In the genomic region with DNA sequence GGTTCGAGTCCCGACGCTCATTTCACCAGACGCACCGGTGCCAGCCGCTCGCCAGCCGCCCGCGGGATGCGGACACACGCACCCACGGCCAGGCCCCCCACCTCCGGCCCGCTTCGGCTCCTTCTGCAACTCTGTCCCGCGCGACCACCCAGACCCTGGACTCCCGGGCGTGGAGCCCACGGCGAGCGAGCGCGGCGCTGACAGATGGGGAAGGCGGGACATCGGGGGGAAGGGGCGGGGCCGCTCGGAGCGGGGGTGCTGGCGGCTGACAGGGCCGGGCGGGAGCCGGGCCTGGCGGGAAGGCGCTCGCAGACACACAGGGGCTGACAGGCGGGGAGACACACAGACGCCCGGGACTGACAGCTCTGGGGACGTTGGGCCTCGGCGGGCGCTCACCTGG, we compare ENCODE assay signal across 8 mouse cellular contexts. TPM values are rescaled to one million over a fixed set of nuclear protein-coding genes. Genes with fewer than 3 reads are reported as not detected.
DNase-seq lines count a peak whose midpoint lies in the region; ATAC-seq and TF ChIP-seq lines count a peak whose summit lies in the region.

No protein-coding gene starts in this region.

- no peaks in the 10 kb centered on the region; the same call in 1 of the 2 replicates for H3K4me1 ChIP-seq in bone marrow, adult 2 months (ENCODE audit: control insufficient read depth, insufficient read depth, low read length)
- peaks cover 20% of the 10 kb centered on the region for H3K4me1 ChIP-seq in erythroblast, embryonic 14.5 days (ENCODE audit: control insufficient read depth)
- H3K4me1 ChIP-seq in heart, embryonic 15.5 days (replicated peaks): peaks cover 10% of the 10 kb centered on the region
- peaks cover 17% of the 10 kb centered on the region for H3K4me1 ChIP-seq in liver, embryonic 15.5 days (replicated peaks)
- peaks cover 6% of the 10 kb centered on the region for H3K4me1 ChIP-seq in neural tube, embryonic 12.5 days
- H3K4me1 ChIP-seq in stomach, postnatal 0 days (replicated peaks; ENCODE audit: control insufficient read depth, insufficient read depth): no peaks in the 10 kb centered on the region

- peak overlapping the region; percentile 87 for H3K4me2 ChIP-seq in heart, embryonic 15.5 days
- H3K4me2 ChIP-seq in liver, embryonic 15.5 days: peak overlapping the region; percentile 98
- H3K4me2 ChIP-seq in neural tube, embryonic 12.5 days (replicated peaks): peak overlapping the region; percentile 81
- peak overlapping the region; percentile 81 for H3K4me2 ChIP-seq in stomach, postnatal 0 days (replicated peaks; ENCODE audit: low read depth)

- H3K36me3 ChIP-seq in erythroblast, embryonic 14.5 days (ENCODE audit: control insufficient read depth): no peaks in the 10 kb centered on the region
- H3K36me3 ChIP-seq in heart, embryonic 15.5 days: no peaks in the 10 kb centered on the region
- H3K36me3 ChIP-seq in liver, embryonic 15.5 days (replicated peaks): no peaks in the 10 kb centered on the region
- no peaks in the 10 kb centered on the region for H3K36me3 ChIP-seq in neural tube, embryonic 12.5 days
- H3K36me3 ChIP-seq in stomach, postnatal 0 days (ENCODE audit: control insufficient read depth, insufficient read depth, low read length): no peaks in the 10 kb centered on the region

- TF ChIP-seq EP300 in stomach, postnatal 0 days (optimal IDR thresholded peaks at IDR 0.05): no peak

- H3K27ac ChIP-seq in bone marrow, adult 2 months (ENCODE audit: control insufficient read depth, insufficient read depth, low read depth, low read length, poor library complexity): peak overlapping the region; percentile 86
- H3K27ac ChIP-seq in heart, embryonic 15.5 days: peak overlapping the region; percentile 99
- H3K27ac ChIP-seq in liver, embryonic 15.5 days (replicated peaks): peak overlapping the region; percentile 91
- peak overlapping the region; percentile 90 for H3K27ac ChIP-seq in neural tube, embryonic 12.5 days
- peak overlapping the region; percentile 97 for H3K27ac ChIP-seq in stomach, postnatal 0 days (replicated peaks)

- H3K4me3 ChIP-seq in bone marrow, adult 2 months (replicated peaks; ENCODE audit: control insufficient read depth, low read depth, low read length): peak overlapping the region; percentile 80
- H3K4me3 ChIP-seq in erythroblast, embryonic 14.5 days (replicated peaks): peak overlapping the region; percentile 80
- H3K4me3 ChIP-seq in heart, embryonic 15.5 days: peak overlapping the region; percentile 99
- H3K4me3 ChIP-seq in liver, embryonic 15.5 days (replicated peaks): peak overlapping the region; percentile 86
- peak overlapping the region; percentile 68 for H3K4me3 ChIP-seq in neural tube, embryonic 12.5 days
- peak overlapping the region; percentile 92 for H3K4me3 ChIP-seq in stomach, postnatal 0 days (ENCODE audit: low read depth, low read length)

- no peak for TF ChIP-seq CTCF in bone marrow, adult 2 months (IDR thresholded peaks at IDR 0.05; ENCODE audit: control insufficient read depth, insufficient read depth, low read length)
- no peak for TF ChIP-seq CTCF in stomach, postnatal 0 days (IDR thresholded peaks at IDR 0.05; ENCODE audit: low read depth)

- peak; percentile 88 for ATAC-seq in heart, embryonic 15.5 days (replicated peaks; ENCODE audit: insufficient number of reproducible peaks, insufficient read depth, low FRiP score, low read depth)
- ATAC-seq in liver, embryonic 15.5 days (ENCODE audit: insufficient read depth): peak; percentile 89
- peak; percentile 94 for ATAC-seq in neural tube, embryonic 12.5 days (ENCODE audit: low FRiP score, low read depth)
- ATAC-seq in stomach, postnatal 0 days (ENCODE audit: low FRiP score, low TSS enrichment): peak; percentile 87

- DNase-seq in CD4-positive, CD25-positive, alpha-beta regulatory T cell, adult 2 months (ENCODE audit: low read depth, low spot score): peak; percentile 85
- DNase-seq in kidney, postnatal 14 days: peak; percentile 85
- peak; percentile 76 for DNase-seq in stomach, postnatal 0 days (ENCODE audit: low spot score)

- WGBS in bone marrow, adult 2 months: under 1% methylated on average over 45 of the region's 47 CpGs
- whole genome bisulfite sequencing in heart, embryonic 15.5 days: under 1% methylated on average over 43 of the region's 47 CpGs
- WGBS in liver, embryonic 15.5 days (ENCODE audit: insufficient replicate concordance): under 1% methylated on average over 46 of the region's 47 CpGs
- WGBS in neural tube, embryonic 12.5 days: under 1% methylated on average over 43 of the region's 47 CpGs
- 1% methylated on average over 32 of the region's 47 CpGs for WGBS in stomach, postnatal 0 days

- no peaks in the 10 kb centered on the region for H3K27me3 ChIP-seq in erythroblast, embryonic 14.5 days (ENCODE audit: control insufficient read depth)
- no peaks in the 10 kb centered on the region for H3K27me3 ChIP-seq in heart, embryonic 15.5 days
- H3K27me3 ChIP-seq in liver, embryonic 15.5 days: no peaks in the 10 kb centered on the region
- no peaks in the 10 kb centered on the region for H3K27me3 ChIP-seq in neural tube, embryonic 12.5 days (replicated peaks)
- H3K27me3 ChIP-seq in stomach, postnatal 0 days (ENCODE audit: control insufficient read depth, insufficient read depth, low read length): no peaks in the 10 kb centered on the region

- no peak for TF ChIP-seq POLR2A in bone marrow, adult 2 months (IDR thresholded peaks at IDR 0.05; ENCODE audit: borderline replicate concordance, control insufficient read depth, low read depth, low read length)

- H3K9me3 ChIP-seq in erythroblast, embryonic 14.5 days (ENCODE audit: control insufficient read depth, low read length): peaks cover 4% of the 10 kb centered on the region
- H3K9me3 ChIP-seq in heart, embryonic 15.5 days (replicated peaks): no peaks in the 10 kb centered on the region
- H3K9me3 ChIP-seq in liver, embryonic 15.5 days (replicated peaks): no peaks in the 10 kb centered on the region
- H3K9me3 ChIP-seq in neural tube, embryonic 12.5 days: 0 out of 2 replicates have a peak, but pooled peaks cover 3% of the 10 kb centered on the region
- H3K9me3 ChIP-seq in stomach, postnatal 0 days (ENCODE audit: control insufficient read depth, low read length): no peaks in the 10 kb centered on the region

- H3K9ac ChIP-seq in heart, embryonic 15.5 days: peak overlapping the region; percentile 100
- H3K9ac ChIP-seq in liver, embryonic 15.5 days: peak overlapping the region; percentile 87
- peak overlapping the region; percentile 91 for H3K9ac ChIP-seq in neural tube, embryonic 12.5 days
- H3K9ac ChIP-seq in stomach, postnatal 0 days (ENCODE audit: low read length): peak overlapping the region; percentile 96

RNA-seq across cellular contexts. Expression of gene Zhx3, which starts 0.4 kb away (rescaled TPM):
- polyA plus RNA-seq in bone marrow, adult 2 months (2011; ENCODE audit: insufficient read depth, insufficient read length, low replicate concordance, missing spikeins): 2.9 and 3.5 TPM in 2 replicates
- polyA plus RNA-seq in erythroblast, embryonic 14.5 days (2012): 0.04 and 0.06 TPM in 2 replicates
- 5.9 and 7.9 TPM in 2 replicates for polyA plus RNA-seq in heart, embryonic 15.5 days (2015; fragmentation: Nextera tagmentation; extraction: Ambion mirVana)
- polyA plus RNA-seq in liver, embryonic 15.5 days (2015; fragmentation: Nextera tagmentation; extraction: Ambion mirVana): 2.3 and 2.8 TPM in 2 replicates
- polyA plus RNA-seq in neural tube, embryonic 12.5 days (2016; fragmentation: Nextera tagmentation; extraction: Ambion mirVana): 15.2 and 16.2 TPM in 2 replicates
- 4.0 and 4.5 TPM in 2 replicates for polyA plus RNA-seq in stomach, postnatal 0 days (2015; fragmentation: Nextera tagmentation; extraction: Ambion mirVana)

RNA-seq across cellular contexts. Expression of gene Lpin3, which starts 8.1 kb away (rescaled TPM):
- polyA plus RNA-seq in bone marrow, adult 2 months (2011; ENCODE audit: insufficient read depth, insufficient read length, low replicate concordance, missing spikeins): 1.9 TPM in 1 of 2 replicates, not detected in the other
- not detected in 2 replicates for polyA plus RNA-seq in erythroblast, embryonic 14.5 days (2012)
- 0.69 and 1.7 TPM in 2 replicates for polyA plus RNA-seq in heart, embryonic 15.5 days (2015; fragmentation: Nextera tagmentation; extraction: Ambion mirVana)
- polyA plus RNA-seq in liver, embryonic 15.5 days (2015; fragmentation: Nextera tagmentation; extraction: Ambion mirVana): 0.41 and 0.74 TPM in 2 replicates
- polyA plus RNA-seq in neural tube, embryonic 12.5 days (2016; fragmentation: Nextera tagmentation; extraction: Ambion mirVana): 0.43 and 0.47 TPM in 2 replicates
- polyA plus RNA-seq in stomach, postnatal 0 days (2015; fragmentation: Nextera tagmentation; extraction: Ambion mirVana): 19.4 and 22.0 TPM in 2 replicates

RNA-seq across cellular contexts. Expression of gene Emilin3, which starts 39.7 kb away (rescaled TPM):
- polyA plus RNA-seq in bone marrow, adult 2 months (2011; ENCODE audit: insufficient read depth, insufficient read length, low replicate concordance, missing spikeins): 0.57 TPM in 1 of 2 replicates, not detected in the other
- polyA plus RNA-seq in erythroblast, embryonic 14.5 days (2012): 0.05 TPM in 1 of 2 replicates, not detected in the other
- polyA plus RNA-seq in heart, embryonic 15.5 days (2015; fragmentation: Nextera tagmentation; extraction: Ambion mirVana): 1.7 and 5.4 TPM in 2 replicates
- polyA plus RNA-seq in liver, embryonic 15.5 days (2015; fragmentation: Nextera tagmentation; extraction: Ambion mirVana): 0.55 and 0.64 TPM in 2 replicates
- 1.9 and 2.2 TPM in 2 replicates for polyA plus RNA-seq in neural tube, embryonic 12.5 days (2016; fragmentation: Nextera tagmentation; extraction: Ambion mirVana)
- 7.2 and 8.5 TPM in 2 replicates for polyA plus RNA-seq in stomach, postnatal 0 days (2015; fragmentation: Nextera tagmentation; extraction: Ambion mirVana)

Comparison
In these comparisons a context has a peak if more than half of its experiments do, and no peak if none do; other contexts are left out.
1. Peak in every context shown above with its lines: DNase-seq, ATAC-seq, H3K4me3 ChIP-seq and H3K27ac ChIP-seq.